Mouse (Mus musculus) embryo, embryonic 9.5 days (tissue): ENCODE measurements around the gene Slc25a20.
A peak's percentile ranks its signal among the peaks of the same experiment; 100 is the strongest.
"Not testable (repeated sequence)": the region's sequence is repeated elsewhere in the genome, so short reads cannot be mapped to it uniquely, and the experiment has no call there.

Source experiments
- DNase-seq: peaks from one replicate; pipeline ENCODE4 v3.0.0-alpha.2; 2017; ENCODE audit errors: extremely low spot score

Gene Slc25a20

GRCm38 (mm10) chr9:108661677-108662612 is at the start of gene Slc25a20:
Gene Slc25a20, plus strand, starts transcription at chr9:108662088.
- peak; percentile 80 for DNase-seq

GRCm38 (mm10) chr9:108617301-108617700 is 44.6 kb upstream of the Slc25a20 start:
- DNase-seq = no peak

DNA sequence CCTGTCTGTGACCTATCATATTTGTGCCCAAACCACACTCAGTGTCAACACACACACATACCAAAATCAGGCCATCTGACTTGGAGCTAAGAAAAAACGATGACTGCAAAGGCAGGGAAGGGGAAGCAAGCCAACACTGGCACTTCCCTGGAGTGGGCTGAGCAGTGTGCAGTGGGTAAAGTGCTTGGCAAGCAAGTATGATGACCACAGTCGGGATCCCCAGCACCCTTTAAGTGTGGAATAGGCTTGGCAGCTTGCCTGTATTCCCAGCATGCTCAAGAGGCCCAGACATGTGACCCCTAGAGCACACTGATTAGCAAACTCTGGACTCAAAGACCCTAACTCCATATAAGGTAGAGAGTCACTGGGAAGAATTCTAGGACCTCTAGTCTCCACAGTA is 35.4 kb upstream of the Slc25a20 start:
- no peak for DNase-seq

DNA sequence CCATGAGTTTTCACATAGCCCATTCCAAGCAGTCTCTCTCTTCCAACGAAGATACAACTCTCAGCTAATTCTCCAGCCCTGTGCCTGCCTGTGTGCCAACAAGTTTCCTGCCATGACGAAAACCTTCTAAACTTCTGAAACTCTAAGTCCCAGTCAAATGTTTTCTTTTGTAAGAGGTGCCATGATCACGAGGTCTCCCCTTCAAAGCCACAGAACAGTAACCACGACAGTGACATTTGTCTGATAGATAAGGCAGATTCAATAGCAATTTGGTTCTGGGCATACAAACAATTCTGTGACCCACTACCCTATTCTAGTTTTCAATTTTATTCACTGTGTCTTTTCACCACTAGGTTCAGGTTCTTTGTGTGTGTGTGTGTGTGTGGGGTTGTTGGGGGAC is 33.7 kb upstream of the Slc25a20 start:
- DNase-seq = no peak

DNA sequence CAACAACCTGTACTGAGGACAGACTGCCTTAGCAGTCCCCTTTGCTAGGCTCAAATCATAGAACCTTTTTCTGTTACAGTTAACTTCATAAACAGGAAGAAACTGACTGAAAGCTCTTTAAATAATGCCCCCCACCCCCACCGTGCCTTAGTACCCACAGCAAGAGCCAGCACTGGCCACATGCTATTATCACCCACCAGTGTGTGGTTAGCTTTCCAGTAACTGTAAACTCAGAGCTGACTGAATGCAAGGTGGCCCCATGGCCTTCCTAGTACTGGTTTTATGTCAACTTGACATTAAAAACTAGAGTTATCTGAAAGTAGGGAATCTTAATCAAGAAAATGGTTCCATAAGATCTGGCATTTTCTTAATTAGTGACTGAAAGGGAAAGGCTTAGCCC is 31.2 kb upstream of the Slc25a20 start:
- no peak for DNase-seq

DNA sequence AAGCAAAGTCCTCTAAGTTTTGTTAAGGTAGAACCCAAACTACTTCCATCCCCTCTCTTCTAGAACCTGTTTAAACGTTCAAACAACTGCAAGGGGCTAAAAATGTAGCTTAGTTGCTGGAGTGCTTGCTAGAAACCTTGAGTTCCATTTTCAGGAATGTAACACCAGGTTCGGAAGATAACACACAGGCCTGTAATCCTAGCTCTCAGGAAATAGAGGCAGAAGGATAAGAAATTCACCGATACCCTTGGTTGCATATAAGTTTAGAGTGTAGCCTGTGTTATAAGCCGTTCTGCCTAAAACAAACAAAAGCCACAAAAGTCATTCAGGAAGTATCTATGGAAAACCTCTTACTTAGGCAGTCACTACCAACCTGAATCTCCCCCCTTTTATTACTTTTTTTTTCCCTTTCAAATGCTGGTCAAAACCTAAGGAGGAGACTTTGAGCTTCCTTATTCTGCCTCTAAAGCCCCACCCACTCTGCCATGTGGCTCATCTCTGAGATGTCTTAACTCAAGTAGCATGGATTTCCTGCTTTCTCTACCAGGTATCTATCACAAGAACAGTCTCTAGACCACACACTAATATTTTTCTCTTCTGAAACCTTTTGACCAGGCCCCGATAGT is 30.1 kb upstream of the Slc25a20 start:
- DNase-seq = no peak

- no peak for DNase-seq
Observed at GRCm38 (mm10) chr9:108632375-108632774, 29.5 kb upstream of the Slc25a20 start.

DNA sequence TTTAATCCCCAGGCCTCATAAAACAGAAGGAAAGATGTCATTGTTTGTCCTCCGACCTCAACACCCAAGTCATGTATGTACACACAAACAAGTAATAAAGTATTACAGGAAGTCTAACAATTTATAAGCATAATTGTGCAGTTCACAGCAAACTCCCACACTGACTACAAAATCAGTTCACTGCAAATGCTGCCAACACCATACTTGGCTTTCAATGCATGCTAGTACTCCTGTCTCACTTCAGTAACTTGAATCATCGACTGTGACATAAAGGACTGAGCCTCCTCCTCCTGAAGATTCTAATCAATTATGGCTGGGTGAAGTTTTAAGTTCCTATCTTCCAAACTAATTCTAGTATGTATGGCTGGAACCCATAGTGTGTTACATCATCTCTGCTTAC is 28.0 kb upstream of the Slc25a20 start:
- DNase-seq = no peak

GRCm38 (mm10) chr9:108635415-108635814 is 26.5 kb upstream of the Slc25a20 start:
- no peak for DNase-seq

DNA sequence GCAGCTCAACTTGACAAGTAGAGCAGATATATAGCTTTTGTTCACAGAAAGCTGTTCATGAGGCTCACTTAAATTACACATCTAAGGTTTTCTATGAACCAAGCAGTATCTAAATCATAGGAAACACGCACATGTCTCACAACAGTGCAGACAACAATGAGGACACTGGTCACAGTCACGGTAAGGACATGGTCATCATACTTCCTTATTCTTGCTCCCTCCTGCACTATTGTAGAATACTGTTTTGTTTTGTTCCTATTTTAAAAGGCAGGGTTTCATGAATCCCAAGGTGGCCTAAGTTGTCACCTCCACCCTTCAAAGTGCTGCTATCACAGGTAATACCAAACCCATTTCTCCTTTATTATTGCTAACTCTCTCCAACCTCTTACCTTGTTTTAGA is 22.1 kb upstream of the Slc25a20 start:
- DNase-seq = no peak

DNA sequence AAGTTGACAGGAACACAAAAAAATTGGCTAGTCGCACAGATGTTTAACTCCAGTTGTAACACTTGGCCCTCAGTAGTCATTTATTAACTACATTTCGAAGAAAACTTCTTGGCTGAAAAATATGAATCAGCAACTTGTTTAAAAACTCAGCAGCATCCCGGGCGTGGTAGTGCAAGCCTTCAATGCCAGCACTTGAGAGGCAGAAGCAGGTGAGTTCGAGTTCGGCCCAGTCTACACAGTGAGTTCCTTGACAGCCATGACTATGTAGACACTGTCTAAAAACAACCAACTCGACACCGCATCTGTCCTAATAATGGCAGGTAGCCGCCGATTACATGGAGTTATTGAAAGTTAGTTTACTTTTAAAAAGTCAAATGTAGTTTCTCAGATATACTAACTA is 13.7 kb upstream of the Slc25a20 start:
- peak; percentile 11 for DNase-seq

DNA sequence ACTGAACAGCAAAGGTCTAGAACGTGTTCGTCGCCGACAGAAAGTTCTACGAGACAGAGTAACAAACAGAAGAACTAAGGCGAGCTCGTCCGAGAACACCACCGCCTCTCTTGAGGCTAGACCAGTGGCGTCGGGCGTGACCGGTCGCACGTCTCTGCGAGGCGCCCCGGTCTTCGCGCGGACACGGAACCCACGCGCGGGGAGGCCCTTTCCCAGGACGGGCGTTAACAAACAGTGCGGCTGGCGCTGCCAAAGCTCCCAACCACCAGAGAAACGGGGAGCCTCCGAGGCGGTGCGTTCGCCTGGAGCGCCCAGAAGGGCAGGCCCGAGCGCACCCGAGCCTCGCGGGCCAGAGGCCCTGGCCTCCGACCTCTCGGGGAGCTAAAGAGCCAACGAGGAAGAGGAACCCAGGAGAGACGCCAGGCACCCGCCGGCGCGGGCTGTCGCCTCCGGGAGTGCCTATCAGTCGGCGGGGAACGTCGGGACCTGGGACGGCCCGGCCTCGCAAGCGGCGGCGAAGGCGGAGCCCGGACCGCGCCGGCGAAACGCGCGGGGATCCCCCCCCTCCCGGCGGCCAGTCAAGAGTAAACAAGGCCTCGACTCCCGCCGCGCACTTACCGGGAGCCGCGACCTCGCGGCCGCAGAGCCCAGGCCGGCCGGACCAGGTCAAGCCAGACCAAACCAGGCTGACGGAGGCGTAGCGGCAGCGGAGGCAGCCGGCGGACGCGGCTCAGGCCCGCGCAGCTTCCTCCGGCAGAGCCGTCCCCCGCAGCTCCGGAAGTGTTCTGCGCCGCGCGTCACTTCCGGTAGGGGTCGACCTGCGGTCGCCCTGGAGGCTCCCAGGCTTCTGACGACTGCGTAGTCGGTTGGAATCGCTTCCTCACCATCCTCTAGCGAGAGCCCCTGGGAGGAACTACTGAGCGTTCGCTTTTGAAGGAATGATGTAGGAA is 13.0 kb upstream of the Slc25a20 start, which contains the start of gene Arih2:
TSS of gene Arih2 (minus strand) at position 776 of the 950 bp plus-strand sequence.
- peak; percentile 90 for DNase-seq

- DNase-seq = no peak
Observed at GRCm38 (mm10) chr9:108649561-108650440, 12.1 kb upstream of the Slc25a20 start.

- DNase-seq = no peak
Observed at GRCm38 (mm10) chr9:108654566-108655464, 7.1 kb upstream of the Slc25a20 start.

GRCm38 (mm10) chr9:108655865-108656264 is 6.0 kb upstream of the Slc25a20 start:
- DNase-seq = not testable (repeated sequence)

DNA sequence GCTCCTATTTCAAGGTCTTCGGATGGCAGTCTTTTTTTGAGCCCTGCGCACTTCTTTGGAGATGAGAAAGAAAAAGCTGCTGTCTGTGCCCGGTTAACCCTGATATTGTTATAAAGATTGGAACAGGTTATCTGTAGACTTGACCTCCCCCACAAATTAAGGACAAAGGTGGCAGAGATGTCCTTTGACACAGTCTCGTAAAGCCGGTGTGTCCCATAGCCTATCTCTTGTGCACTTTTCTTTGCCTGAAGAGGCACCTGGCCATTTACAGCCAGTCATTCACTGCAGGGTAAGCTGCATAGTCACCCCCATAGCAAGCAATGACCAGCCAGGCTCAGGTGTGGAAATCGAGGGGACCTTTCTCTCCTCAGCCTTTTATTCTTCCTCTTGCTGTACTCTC is 772 bp downstream of the Slc25a20 start:
- no peak for DNase-seq

DNA sequence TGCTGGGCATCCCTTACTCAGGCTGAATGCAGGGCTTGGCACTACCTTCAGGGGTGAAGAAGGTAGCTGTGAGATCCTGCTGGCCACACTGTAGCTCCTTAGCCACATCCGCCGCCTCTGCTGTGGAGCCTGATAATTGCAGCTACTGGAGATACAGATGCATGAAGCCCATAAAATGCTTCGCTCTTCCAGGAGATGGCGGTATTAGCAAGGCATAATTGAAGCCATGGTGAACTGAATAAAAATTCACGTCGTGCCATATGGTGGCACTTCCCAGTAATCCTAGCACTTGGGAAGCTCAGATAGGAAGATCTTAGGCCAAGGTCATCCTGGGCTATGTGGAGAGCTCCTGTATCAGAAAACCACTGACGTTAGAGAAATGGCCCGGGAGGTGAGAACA is 8.0 kb downstream of the Slc25a20 start:
- DNase-seq = no peak

DNA sequence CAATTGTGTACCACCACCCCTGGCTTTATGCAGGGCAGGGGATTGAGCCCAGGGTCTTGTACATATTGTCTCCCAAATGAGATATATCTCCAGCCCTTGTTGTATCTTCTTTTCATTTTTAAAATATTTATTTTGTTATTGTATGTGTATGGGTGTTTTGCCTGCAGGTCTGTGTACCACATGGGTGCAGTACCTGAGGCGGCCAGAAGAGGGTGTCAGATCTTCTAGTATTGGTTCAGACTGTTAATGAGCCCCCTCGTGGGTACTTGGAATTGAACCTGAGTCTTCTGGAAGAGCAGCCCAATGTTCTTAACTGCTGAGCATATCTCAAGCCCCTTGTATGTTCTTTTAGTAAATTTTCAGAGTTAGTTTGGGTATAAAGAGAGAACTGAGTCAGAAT is 11.3 kb downstream of the Slc25a20 start:
- DNase-seq = no peak

- no peak for DNase-seq
Observed at GRCm38 (mm10) chr9:108680026-108680425, 18.1 kb downstream of the Slc25a20 start.

- DNase-seq = peak; percentile 39
Observed at GRCm38 (mm10) chr9:108686475-108686887, 24.6 kb downstream of the Slc25a20 start.
